Mouse (Mus musculus): ENCODE data around the gene Gnl2.

The Gnl2 gene

DNA sequence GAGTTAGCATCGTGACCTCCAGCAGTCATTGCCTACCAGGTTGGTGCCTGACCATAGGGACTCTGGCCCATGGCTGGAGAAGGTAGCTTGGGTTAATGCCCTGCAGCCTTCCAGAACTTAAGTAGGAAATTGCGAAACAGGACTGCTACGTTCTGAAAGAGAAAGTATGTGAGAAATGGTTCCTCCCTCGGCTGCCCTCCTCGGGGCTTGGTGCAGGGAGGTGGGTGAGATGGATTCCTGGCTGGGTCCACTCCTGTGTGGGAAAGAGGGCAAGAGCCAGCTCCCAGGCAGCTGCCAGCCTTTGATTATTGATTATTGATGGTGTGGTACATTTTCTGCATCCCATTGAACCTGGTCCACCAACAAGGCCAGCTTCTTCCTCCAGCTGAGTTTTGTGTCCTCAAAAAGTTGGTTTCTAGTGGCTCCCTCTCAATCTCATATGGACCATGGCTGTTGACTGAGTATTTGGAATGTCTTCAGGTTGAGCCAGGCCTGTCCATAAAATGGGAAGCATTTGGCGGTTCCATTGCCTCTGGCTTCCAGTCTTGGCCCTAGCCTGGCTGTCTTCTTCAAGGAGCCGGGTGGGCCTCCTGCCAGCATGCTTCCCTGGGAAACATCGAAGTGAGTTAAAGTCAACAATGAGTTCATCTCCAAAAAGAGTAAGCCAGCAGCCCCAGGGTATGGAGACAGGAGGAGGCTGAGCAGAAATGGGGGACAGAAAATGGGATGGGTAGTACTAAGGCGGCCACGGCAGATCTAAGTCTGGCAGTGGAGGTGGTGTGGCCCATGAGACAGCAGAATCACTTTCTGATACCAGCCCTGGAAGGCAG, at the start of gene Gnl2:
Gene Gnl2, plus strand, starts transcription at position 780 of the 830 bp plus-strand sequence.
- DNase-seq (ENCODE audit: low spot score), result peak; percentile 62

DNA sequence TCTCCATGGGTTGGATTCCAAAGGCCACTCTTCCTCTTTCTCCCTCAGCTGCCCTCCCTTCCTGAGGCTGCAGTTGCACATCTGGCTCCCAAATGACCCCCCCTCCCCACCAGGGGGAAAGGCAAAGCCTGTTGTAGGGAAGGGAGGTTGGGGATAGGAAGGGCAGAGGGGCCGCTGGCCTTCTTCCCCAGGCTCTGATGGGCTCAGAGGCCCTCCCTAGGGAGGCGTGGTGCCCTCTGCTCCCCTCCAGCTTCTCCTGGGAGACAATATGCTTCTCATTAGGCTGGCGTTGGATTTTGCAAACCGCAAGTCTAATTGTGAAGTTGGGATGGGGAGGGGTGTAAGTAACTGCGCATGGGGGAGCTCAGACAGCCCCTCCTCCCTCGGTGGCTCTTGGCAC, 47.7 kb upstream of the Gnl2 start:
- no peak for DNase-seq (ENCODE audit: low spot score)

DNA sequence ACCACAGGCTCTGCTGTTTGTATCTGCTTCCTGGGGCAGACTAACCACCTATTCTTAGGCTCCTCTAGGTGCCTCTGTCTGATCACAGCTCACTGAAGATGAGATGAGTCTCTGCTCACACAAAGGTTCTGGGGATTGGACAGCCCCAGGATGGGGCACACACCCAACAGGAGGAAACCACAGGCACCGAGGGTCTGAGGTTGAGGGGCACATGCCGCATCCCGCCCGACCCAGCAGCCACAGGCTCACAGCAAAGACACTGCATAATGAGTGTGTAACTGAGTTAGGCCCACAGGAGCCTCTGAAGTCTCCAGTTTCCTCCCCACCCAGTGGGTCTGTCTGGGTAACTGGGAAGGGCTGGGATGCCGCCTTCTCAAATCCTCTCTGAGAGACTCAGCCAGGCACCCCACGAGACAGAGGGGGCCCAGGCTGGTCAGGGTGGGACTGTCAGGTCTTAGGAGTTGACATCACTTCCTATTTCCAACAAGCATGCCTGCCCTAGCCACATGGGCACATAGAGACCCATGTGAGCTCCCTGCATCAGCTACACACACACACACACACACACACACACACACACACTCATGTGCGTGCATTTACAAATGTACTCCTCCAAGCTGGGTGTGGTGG, 47.1 kb upstream of the Gnl2 start:
- DNase-seq (ENCODE audit: low spot score), result no peak

DNA sequence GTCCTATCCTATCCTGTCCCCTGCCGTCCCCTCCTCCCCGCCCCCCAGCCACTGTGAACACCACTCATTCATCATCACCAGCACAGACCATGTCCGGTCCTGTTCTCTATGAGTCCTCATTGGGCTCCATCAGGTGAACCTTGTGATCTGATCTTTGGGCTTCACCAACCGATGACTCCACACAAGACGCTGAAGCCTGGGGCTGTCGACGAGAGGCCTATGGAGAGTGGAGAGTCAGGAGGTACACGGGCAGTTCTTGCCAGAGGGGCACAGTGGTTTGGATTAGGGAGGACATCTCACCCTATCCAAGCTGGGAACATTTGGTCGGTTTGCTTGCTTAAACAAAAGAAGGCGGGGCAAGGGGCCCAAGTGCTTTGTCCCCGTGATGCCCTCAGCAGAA, 46.2 kb upstream of the Gnl2 start:
- no peak for DNase-seq (ENCODE audit: low spot score)

DNA sequence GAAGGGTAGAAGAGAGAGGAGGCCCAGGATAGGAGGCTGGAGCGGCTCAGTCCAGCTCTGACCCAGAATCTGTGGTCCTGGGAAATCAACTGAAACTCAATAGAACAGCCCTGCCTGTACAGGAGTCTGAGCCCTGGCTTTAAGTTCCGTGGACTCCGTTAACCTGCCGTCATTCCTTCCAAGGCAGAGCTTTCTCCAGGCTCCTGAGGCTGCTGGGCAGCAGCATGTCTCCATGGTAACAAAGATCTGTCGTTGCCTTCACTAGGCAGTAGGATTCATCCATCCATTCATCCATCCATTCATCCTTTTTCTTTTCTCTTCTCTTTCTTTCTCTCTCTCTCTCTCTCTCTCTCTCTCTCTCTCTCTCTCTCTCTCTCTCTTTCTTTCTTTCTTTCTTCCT, 45.7 kb upstream of the Gnl2 start:
- DNase-seq (ENCODE audit: low spot score), result no peak

DNA sequence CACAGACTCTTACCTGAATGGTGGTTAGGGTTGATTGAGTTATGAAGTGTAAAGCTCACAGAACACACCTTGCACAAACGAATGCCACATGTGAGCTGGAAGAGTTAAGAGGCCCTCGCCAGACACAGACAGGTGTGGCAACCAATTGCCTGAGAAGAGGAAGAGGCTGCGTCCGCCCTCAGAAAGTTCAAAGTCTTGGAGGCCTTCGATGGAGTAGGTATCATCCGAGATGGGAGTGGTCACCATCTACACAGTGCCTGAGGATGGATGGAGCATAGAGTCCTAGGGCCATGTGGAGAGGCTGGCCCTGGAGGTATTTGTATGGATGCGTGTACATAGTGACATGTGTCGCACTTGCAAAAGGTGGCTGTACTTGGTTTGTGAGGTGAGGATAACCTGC, 45.3 kb upstream of the Gnl2 start:
- no peak for DNase-seq (ENCODE audit: low spot score)

DNA sequence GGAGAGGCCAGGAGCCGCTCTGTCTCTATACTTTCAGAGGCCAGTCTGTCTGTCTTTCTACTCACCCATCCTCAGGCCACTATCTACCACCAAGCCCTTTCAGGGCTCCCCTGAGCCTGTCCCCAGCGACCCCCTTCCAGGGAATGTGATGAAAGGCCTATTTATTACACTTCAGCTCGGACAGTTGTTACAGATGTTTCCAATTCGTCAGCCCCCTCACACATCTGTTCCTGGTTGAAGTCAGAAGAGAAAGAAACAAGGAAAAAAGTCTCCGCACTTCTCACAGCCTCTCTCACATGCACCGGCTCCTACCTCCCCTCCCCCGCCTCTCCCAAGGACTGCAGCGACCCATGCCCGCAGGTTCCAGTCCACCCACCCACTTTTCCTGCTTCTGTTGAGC, 44.1 kb upstream of the Gnl2 start:
- DNase-seq (ENCODE audit: low spot score), result no peak

DNA sequence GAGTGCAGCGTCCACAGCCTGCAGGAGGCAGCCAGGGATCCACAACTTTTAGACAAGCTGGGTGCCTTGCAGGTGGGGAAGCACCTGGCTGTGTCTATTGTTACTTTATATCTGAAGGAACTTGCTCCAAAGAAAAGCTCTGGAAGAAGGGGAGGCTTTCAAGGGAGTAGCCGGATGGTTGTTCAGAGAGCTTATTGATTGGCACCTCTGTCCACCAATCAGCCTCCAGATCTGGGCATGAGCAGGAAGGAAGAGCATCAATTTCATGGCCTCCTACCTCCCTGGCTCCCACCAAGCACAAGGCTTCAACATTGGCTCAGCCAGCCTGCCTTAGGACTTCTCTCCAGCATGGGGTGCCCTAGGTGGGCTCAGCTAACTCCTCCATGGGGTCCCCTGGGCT, 43.1 kb upstream of the Gnl2 start:
- no peak for DNase-seq (ENCODE audit: low spot score)

DNA sequence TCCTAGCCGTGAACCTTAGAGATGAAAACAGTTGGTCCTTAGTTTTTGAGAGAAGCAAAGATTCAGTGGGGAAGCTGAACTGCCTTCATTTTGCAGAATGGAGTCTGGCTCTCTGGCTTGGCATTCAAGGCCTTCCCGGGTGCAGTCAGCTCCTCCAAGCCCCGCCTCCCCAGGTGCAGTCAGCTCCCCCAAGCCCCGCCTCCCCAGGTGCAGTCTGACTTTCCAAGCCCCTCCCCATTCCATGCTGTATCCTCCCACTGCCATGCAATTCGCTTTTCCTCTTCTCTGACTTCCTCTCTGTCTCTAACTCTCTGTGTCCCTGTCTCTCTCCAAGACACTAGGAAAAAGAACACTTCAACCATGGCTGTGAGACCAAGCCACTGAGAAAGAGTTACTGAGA, 38.2 kb upstream of the Gnl2 start:
- peak; percentile 58 for DNase-seq (ENCODE audit: low spot score)

DNA sequence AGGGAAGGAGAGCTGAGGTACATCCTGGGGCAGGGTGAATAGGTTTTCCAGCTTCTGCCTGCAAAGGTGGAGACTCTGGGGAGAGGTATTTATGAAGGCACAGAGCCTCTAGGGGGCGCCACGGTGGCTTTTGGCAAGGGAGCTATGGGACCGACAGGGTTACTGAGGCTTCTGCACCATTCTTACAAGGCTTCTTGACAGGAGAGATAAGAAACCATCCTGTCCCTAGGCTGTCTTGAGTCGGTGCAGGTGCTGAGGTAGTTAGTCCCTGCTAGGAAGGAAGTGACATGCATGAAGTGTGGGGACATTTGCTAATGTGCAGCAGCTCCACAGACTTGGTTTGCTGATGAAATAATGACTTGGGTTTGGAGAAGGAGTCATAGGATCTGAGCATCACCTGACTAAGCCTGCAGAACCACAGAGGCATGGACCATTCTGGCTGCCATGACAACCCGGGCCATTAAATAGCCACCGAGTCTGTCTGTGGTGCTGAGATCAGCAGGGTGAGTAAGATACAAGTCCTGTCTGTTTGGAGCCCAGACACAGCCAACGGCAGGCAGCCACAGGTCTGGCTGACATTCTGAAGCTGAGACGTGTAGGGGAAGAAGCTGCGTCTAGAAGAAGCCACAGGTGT, 32.4 kb upstream of the Gnl2 start:
- DNase-seq (ENCODE audit: low spot score), result no peak

DNA sequence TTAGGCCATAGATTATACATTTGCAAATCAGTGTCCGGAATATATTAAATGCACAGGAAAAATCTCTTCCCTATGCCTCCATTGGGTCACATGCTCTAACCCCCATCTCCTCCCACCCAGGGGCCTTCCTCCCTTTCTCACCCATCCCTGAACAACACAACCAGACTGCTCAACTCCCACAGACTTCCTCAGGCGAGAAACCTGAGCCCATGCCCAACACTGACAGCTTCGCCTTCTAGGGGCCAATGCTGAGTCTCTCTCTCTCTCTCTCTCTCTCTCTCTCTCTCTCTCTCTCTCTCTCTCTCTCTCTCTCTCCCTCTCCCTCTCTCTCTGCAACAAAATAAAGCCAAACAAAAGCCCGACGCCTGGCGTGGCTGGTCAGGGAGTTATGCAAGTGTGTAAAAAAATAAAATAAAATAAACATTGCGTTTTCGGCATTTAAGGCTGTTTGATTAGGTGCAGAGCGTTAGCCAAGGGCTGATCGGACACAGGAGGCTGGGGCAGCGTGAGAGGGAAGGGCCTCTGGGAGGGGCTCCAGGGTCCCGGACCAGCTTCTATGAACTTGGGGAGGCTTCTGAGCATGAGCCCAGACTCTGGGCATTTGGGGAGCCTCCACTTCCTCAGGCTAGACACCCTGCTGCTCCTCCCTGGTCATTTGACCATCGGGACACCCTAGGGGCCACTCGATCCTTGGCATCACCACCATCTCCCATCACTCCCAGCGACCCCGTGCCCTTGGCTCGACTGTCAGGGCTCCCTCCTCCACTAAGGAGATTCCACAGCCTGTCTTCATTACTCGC, 31.3 kb upstream of the Gnl2 start:
- no peak for DNase-seq (ENCODE audit: low spot score)

DNA sequence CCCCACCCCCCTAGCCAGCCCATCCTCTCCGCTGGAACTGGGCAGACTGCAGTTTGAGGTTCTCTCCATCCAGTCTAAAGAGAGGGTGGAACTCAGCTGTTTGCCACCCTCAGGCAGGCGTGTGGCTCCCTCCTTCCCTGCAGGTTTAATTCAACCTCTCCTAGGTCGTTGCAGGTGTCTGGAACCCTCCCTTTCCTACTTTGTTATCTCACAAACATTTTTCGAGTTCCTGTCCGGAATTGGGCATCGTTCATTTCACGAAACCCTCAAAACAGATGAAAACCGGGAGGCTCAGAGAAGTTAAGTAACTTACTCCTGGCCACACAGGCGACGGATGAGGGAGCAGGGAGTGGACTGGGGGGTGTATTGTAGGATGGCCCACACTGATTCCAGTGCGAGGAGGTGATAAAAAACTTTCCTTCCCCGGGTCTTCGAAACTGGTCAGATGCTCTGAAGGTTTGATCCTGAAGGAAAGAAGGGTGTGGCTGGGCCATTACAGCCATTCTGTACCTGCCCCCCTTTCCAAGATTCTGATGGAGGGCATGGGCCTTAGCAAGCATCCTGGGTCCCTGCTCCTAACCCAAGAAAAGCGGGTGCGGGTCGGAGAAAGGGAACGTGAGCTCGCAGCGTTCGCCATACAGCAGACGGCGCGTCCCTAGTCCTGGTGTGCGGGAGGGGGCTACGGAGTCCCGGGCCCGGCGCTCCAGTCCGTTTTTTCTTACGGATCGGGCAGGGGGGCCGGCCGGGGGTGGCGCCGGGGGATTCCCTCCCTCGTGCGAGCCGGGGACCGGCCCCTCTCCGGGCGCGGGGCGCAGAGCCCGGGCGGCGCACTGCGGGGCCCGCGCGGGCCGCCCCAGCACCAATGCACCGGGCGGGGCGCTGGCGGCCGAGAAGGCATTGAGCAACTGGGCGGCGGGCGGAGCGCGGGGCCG, 30.4 kb upstream of the Gnl2 start, which contains the start of gene Rspo1:
Gene Rspo1, plus strand, starts transcription at position 760 of the 932 bp plus-strand sequence.
- DNase-seq (ENCODE audit: low spot score), result peak; percentile 12

DNA sequence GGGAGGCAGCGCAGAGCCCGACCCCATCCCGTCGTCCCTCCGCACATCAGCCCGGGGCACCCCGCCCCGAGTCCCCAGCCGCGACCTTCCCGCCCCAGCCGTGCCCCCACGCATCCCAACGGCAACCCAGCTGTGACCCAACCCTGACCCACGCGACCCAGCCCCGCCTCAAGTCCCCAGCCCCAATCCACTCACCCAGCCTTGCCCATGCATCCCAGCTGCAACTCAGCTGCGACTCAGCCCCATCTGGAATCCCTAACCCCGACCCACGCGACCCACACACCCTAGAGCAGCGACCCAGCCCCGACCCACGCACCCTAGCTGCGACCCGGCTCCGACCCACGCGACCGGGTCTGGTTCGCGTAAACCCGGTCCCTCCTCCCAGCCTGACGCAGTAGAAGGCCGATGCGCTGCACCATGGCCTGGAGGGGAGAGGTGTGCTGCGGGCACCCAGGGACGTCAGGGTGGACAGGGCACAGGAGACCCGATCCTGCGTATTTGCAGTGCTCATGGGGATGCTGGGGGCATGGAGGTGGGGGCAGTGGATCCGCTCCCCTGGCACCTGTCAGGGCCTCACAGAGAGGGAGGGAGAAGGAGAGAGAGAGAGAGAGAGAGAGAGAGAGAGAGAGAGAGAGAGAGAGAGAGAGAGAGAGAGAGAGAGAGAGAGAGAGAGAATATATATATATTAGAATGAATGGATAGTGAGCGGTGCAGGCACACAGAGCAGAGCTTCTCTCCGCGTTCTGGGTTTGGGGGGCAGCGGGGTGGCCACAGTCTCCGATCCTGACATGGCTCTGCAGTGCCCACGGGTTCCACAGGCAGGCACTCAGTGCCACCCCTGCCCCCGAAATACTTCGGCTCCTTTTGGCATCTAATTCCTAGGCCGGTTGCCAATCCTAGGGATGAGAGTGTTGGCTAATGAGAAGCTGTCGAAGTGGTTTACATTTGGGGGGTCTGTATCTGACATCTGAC, 29.4 kb upstream of the Gnl2 start:
- DNase-seq (ENCODE audit: low spot score), result no peak

DNA sequence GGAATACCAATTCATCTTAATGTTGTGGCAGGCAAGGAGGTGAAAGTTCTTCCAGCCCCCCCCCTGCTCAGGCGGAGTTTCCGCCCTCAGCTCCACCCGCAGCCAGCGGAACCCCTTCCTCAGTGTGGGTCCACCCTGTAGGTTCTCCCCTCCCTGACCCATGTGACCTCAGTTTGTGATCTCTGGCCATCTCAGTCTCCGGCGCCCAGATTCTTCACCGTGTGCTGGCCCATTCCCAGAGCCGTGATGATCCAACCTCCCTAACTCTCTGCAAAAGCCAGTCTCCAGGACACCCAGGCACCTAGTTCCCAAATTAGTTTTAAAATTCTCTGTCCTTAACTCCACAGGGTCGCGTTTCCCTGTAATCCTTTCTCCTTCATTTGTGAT, 28.7 kb upstream of the Gnl2 start:
- DNase-seq (ENCODE audit: low spot score), result no peak

DNA sequence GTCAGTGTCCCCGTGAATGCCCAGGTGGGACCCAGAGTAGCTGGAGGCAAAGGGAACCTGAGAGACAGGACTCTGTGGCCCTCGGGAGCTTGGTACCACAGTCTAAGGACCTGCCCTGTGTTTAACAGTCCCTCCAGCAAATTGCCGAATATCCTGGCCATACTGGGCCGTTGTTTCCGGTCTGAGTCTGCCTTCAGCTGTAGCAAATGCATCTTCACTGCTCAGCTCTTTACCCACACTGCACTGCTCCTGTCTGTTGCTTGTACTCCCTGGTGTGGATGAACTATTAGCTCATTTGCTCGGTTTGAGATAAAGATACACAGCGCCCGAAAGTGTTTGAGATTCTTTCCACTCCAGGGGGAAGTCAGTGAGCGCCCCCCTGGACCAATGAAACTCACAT, 28.0 kb upstream of the Gnl2 start:
- DNase-seq (ENCODE audit: low spot score), result no peak

DNA sequence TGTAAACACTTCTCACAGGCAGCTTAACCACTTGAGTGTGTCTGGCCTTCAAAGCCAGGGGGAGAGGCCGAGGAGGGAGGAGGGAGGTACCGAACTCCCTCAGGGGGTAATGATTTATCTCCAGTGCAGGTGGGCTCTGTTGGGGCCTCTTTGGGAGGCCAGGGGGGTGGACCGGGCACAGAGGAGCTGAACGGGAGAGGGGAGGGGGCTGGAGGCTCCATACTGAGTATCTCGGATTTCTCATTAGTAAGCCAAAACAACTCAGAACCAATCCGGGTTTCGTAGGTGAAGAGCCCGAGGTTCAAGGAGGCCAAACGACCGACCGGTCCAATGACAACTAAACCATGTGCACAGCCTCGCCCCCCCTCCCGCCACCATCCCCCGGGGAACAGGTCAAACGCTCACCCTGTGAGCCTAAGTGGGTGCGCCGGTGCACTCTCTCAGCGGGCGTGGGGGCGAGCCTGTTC, 26.6 kb upstream of the Gnl2 start:
- no peak for DNase-seq (ENCODE audit: low spot score)

DNA sequence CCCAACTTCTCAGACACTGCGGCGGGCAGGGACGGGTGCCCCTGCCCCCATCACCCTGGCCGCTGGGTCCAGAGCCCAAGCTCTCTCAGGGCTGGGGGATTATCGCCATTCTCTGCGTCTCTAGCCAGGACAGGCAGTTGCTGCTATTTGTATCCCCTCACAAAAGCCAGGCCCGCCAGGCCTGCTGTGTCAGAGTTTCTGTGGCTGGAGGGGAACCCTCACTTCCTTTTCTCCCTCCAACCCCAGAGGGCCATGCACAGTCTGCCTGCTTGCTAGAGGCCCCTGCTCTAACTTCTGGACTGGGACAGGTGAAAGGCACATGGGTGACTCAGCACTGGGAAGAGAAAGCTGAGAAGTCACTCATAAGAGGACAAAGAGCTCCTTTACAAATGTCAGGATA, 26.1 kb upstream of the Gnl2 start:
- no peak for DNase-seq (ENCODE audit: low spot score)

DNA sequence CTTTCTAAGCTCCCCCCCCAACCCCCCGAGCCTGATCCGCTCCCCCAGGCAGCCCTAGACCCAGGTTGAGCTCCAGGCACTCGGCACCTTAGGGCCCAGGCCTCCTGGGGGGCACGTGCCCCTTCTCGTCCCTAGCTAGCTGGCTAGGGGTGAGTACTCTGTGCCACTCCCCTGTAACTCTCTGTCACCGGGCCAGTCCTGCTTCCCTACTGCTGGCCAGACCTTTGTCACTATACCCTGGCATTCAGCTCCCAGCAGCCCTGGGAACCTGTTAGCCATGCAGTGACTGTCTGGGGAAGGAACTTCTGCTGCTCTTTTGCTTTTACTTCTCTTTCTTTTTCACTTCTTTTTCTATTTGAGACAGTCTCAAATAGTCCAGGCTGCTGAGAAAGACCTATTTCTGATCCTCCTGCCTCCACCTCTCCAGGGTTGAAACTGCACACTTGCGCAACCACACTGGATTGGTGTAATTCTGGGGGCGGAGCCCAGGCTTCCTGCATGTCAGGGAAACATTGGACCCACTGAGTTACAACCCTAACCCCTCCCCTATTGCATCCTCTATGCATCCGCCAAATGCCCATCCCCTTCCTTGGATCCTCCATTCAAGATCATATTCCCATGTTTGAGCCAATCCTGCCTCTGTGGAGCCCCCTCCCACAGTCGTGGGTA, 18.8 kb upstream of the Gnl2 start:
- no peak for DNase-seq (ENCODE audit: low spot score)

DNA sequence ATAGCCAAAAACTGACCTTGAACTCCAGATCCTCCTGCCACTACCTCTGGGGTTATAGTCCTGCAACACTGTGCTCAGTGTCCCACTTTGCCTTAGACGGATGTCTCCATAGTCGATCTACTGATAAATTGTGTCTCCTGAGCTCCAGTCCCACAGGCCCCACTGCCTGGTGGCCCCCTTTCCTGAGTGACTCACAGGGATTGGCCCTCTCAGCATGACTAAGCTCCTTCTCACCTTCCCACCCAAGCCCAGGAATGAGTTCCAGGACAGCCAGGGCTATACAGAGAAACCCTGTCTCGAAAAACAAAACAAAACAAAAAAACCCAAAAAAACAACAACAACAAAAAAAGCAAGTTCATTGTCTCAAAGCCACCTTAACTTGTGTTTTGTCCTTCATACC, 16.8 kb upstream of the Gnl2 start:
- DNase-seq (ENCODE audit: low spot score), result no peak

All from urinary bladder, postnatal 14 days (tissue).